Mouse (Mus musculus): Measurements from ENCODE around the gene Dlg1.

Dlg1 gene

GRCm38 (mm10) chr16:31866911-31867310 is 203.7 kb downstream of the Dlg1 start:
- no peak for DNase-seq

GRCm38 (mm10) chr16:31867736-31868135 is 204.5 kb downstream of the Dlg1 start:
- DNase-seq, result no peak

DNA sequence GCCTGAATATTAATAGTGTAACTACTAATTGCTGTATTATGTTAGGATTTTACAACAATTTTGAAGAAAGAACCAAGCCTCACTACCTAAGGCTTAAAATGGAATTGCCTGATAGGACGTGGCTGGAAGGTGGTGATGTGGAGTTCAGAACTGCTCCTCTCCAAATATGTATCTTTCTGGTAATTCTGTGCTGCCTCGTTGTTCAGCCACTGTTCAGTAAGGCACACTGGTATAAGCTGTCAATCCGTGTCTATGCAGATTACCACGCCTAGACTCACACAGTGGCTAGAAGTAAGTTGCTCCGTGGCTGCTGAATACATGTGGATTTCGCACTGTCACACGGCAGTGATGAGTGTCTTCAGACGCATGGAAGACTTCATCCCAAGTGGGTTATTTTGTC is 210.5 kb downstream of the Dlg1 start:
- DNase-seq, result no peak

- no peak for DNase-seq
Observed at GRCm38 (mm10) chr16:31875391-31875790, 212.1 kb downstream of the Dlg1 start.

DNA sequence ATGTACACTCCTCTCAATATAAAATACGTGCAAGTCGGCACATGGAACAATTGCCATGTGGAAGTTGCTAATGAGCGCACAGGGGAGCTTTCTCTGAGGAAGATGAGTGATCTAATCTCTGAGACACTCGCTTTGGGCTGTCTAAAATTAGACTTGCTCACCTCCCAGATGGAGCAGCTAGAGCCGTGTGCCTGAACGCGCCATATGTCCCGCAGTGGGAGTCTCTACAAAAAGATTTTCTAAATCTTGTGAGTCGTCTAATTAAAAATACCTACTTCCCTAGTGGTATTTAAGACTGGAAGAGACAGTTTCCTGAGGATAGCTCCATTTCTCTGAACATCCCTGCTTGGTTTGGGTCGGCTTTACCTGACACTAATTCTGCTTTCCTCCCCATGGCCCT is 213.1 kb downstream of the Dlg1 start:
- peak; percentile 73 for DNase-seq

- no peak for DNase-seq
Observed at GRCm38 (mm10) chr16:31878052-31878451, 214.8 kb downstream of the Dlg1 start.

GRCm38 (mm10) chr16:31878573-31879257 is 215.5 kb downstream of the Dlg1 start, which contains the start of gene Meltf:
Gene Meltf, plus strand, starts transcription at chr16:31878810.
- peak; percentile 80 for DNase-seq

- DNase-seq, result peak; percentile 27
Observed at GRCm38 (mm10) chr16:31880146-31880840, 217.1 kb downstream of the Dlg1 start.

DNA sequence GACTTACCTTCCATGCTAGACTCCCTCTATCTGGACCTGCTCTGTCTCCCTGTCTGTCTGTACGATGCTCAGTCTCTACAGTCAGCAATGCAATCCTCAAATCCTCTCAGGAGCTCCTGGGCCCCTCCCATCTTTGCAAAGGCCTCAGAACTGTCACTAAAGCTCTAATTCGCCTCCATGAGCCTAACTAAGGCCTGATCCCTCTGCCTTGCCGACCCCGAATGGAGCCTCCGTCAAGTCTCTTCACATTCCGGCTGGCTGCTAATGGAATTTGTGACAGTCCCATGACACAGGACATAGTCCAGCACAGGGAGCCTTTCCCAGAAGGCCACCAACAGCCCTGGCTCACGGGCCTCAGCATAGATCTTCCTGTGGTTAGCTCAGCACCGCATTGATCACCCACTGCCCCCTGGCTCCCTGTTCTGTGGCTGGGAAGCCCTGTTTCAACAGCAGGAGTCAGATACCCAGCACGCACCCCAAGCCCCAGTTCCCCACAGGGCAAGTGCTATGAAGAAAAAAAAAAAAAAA is 219.2 kb downstream of the Dlg1 start:
- DNase-seq, result no peak

DNA sequence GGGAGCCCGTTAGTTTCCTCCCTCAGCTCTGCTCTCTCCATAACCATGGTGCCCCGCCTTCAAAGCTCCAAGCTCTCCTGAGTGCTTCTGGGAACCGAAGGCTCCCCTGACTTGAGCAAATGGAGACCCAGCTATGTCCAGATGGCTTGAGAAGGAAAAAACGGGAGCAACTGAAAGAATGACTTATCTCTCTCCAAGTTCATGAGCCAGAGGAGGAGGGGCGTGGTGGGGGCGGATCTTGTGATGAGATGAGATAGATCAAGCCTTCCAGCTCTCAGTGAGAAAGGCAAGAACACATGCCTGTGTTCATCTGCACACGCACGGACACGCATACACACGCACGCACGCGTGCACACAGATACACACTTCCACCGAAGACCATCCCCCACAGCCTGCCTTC is 220.1 kb downstream of the Dlg1 start:
- no peak for DNase-seq

DNA sequence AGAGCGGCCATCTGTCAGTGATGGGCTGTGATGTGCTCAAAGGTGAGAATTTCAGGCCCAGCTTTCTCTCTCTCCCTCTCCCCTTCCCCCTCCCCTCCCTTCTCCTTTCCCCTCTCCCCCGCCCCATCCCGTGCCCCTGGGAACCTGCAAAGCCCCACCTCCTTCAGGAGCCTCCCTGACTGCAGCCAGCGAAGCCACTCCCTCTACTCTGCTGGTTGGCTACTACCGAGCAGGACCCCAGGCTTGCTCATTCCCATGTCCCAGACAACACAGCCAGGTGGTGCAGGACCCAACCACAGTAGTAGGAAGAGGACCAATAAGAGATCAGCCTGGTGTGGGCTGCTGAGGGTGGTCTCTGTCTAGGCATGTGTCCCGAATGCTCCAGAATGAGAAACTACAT is 220.7 kb downstream of the Dlg1 start:
- no peak for DNase-seq

DNA sequence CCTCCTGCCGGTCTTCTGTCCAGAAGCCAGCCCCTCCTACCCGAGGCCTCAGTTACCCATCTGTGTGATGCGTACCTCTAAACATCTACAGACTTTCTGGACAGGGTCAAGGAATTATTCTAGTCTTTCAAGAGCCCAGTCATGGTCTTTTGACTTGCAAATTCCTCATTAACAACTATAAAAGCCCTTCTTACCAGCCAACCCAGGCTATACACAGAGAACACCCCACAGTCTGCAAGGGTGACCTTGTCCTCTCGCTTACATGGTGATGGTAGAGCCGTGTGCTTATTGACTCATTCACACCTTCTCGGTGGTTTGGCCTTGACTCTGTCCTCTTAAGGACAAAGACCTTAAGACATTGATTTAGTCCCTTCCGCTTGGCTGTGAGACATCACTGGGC is 227.7 kb downstream of the Dlg1 start:
- no peak for DNase-seq

- DNase-seq, result no peak
Observed at GRCm38 (mm10) chr16:31893396-31894141, 230.3 kb downstream of the Dlg1 start.

- DNase-seq, result peak; percentile 58
Observed at GRCm38 (mm10) chr16:31896971-31897774, 233.9 kb downstream of the Dlg1 start.

DNA sequence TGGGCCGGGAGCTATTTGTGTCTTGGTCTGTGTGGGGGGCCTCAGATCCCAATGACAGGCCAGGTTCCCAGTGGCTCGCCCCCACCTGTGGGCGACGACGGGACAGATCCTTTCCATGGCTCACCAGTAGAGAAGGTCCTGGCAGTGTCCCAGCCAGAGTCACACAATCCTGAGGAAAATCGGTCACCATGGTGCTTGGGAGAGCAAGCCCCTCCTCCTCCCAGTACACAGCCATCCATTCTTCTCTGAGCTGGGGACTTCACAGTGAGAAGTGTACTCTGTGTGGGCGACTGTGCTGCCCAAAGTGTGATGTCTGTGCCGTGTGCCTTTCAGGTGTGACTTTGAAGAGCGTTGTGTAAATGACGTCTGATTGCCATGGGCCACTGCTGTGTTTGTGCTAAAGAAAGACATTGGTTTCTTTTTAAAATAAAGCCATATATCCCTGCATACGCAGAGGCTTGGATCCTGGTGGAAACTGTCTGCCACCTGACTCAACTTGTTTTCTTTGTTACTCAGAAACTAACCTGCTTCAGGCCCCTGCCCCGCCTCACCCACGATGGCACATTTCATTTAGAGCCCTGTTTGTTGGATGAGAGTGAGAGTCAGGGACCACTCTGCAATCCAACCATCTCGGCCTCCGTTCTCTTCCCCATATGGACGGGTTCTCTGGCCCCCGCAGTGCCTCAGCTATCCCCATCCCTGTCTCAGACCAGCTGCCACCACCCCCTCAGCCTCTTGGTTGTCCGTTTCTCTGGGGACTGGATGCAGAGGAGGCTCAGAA is 235.5 kb downstream of the Dlg1 start:
- DNase-seq, result no peak

DNA sequence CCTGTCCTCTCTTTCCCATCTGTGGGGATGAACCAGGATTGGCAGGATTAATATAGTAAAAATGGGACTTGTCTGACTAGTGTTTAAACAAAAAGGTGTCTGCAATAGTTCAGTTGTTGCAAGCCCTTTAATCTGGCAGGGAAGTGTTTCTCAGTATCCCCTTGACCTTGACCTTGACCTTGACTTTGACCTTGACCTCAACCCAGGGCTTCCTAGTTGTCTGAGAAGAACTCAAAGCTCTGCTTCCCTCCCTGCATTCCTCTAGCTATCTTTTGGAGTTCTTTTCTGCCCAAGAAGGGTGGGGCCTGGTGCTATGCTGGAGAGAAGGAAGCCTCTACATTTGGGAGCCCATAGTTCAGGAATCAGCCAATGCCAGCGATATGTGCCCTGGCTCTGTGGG is 238.6 kb downstream of the Dlg1 start:
- DNase-seq, result no peak

- DNase-seq, result no peak
Observed at GRCm38 (mm10) chr16:31903239-31903638, 240.0 kb downstream of the Dlg1 start.

GRCm38 (mm10) chr16:31905331-31905730 is 242.1 kb downstream of the Dlg1 start:
- DNase-seq, result no peak

DNA sequence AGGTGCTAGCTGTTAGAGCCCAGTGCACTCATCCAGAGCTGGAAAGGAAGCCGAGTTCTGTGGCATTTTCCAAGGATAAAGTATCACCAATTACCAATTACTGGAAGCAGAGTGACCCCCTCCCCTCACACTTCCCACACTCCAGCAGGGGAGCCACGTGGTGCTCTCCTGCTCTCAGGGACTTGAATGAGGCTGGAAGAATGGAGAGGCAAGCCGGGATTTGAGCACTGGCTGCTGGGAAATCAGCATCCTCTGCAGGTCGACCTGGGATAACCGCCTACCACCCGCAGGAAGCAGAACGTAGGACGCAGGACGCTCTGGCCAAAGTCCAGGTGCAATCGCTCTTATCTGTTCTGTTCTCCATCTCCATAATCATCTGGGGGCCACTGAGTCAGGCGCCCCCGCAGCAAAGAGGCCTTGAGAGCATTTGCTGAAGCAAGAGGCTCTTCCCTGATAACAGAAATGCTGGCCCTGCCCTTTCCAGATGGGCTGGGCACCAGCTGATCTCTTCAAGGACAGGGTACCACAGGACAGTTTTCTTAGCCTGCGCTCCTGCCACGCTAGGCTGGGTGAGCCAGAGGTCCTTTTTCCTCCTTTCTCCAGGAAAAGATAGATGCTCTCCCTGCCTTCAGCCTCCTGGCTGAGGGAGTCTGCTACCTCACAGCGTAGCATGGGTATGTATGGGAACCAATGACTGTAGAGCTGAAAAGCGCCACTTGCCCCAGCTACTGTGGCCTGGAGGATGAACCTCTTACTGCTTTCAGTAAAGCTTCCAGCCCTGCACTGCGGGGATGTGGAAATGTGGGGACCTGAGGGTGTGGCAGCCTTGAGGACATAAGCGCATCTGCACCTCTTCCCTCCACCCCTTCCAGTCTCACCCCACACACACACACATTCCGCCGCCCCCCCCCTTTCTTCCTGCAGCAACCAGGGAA is 242.9 kb downstream of the Dlg1 start:
- no peak for DNase-seq

GRCm38 (mm10) chr16:31906896-31907295 is 243.7 kb downstream of the Dlg1 start:
- DNase-seq, result no peak

DNA sequence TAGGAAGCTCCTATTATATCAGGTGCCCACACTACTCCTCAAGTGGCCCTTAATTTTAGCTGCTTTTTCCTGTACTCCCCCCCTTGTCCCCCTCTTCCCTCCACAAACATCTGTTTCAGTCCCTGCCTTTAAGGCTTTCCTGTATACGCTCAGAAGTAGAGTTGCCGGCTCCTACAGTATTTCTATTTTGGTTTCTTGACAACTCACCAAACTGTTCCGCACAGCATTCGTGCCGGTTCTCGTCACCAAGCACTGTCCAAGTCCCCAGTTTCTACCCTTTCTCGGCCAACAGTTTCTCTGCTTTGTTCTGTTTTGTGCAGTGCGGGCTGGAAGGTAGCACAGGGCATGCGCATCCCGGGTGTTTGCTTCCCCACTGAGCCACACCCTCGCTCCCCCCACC is 245.7 kb downstream of the Dlg1 start:
- no peak for DNase-seq
